Mouse (Mus musculus) megakaryocyte, embryonic 14.5 days (primary cell): ENCODE data around the gene Gm20388. TPM values are rescaled to one million over a fixed set of nuclear protein-coding genes. Genes with fewer than 3 reads are reported as not detected.

Experiments used
- H3K27me3 ChIP-seq: replicated peaks from 2 replicates; pipeline ENCODE3; 2012; ENCODE audit warnings: inconsistent platforms
- H3K36me3 ChIP-seq: replicated peaks from 2 replicates; pipeline ENCODE3; 2012; ENCODE audit warnings: low read length, inconsistent platforms, mixed read lengths
- H3K4me1 ChIP-seq: 2 replicates; pipeline ENCODE4 v1.6.1; 2012; ENCODE audit warnings: inconsistent platforms
- H3K4me3 ChIP-seq: replicated peaks from 2 replicates; pipeline ENCODE3; 2012; ENCODE audit warnings: moderate library complexity, mild to moderate bottlenecking, inconsistent platforms
- H3K9me3 ChIP-seq: 2 replicates; pipeline ENCODE4 v1.6.1; 2012; ENCODE audit warnings: inconsistent platforms
- FLI1 ChIP-seq: IDR thresholded peaks from 2 replicates; pipeline ENCODE4 v1.6.1; 2012; ENCODE audit warnings: low read length, inconsistent platforms, mixed read lengths
- GATA1 ChIP-seq: IDR thresholded peaks from 3 replicates; pipeline ENCODE4 v1.6.1; 2012; ENCODE audit warnings: mixed read lengths, low read length, inconsistent platforms, borderline replicate concordance
- polyA plus RNA-seq: library from polyadenylated mRNA; stranded (reverse); fragments of >175 nt; gene quantifications from 2 replicates; pipeline ENCODE4 v1.2.3, GENCODE M21; 2012; ENCODE audit warnings: low replicate concordance; ENCODE audit not compliant: insufficient read depth

Gm20388 gene
- polyA plus RNA-seq, 1 experiment = 111 TPM

DNA sequence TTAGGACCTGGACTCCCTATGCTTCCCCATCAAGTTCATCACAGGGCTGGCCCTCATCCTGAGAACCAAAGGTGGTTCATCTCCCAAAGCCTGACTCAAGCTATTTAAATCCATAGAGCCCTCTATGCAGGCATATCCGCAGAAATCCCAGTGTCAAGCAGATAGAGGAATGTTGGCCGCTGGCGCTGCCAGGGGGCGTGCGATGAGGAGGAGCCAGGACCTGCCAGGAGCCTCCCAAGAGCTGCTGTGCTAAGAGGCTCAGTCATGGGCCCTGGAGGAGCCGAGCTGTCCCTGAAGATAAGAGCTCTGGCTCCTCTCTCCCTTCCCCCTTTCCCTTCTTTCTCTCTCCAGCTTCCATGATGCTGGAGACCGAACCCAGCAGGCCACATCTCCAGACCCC is 1075.4 kb downstream of the Gm20388 start:
- H3K27me3 ChIP-seq = peaks cover 75% of the 10 kb centered on the region
- no peaks in the 10 kb centered on the region for H3K4me1 ChIP-seq
- no peak overlapping the region for H3K4me3 ChIP-seq
- TF ChIP-seq GATA1 = no peak
- no peak for TF ChIP-seq FLI1
- no peaks in the 10 kb centered on the region for H3K9me3 ChIP-seq
- H3K36me3 ChIP-seq = no peaks in the 10 kb centered on the region

DNA sequence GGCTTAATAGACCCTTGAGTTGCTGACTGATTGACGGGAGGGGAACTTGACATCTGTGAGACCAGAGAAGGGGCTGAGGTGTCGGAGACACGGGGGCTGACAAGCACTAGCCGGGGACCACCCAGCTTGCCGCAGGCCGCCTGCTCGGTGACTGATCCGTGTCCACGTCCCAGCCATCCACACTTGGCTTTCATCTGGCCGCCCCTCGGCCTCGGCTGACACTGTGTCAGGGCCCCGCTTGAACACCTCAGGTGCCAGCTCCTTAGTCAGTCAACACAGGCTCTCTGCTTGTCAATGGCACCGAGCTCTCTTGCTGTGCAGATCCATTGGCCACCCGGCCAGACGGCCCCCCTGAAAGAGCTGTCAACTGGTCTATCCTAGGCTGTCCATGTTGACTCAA is 1083.1 kb downstream of the Gm20388 start:
- Histone ChIP-seq H3K9me3 (no peaks in the 10 kb centered on the region), H3K36me3 (no peaks in the 10 kb centered on the region), H3K27me3 (peaks cover 86% of the 10 kb centered on the region), H3K4me3 (no peak overlapping the region), H3K4me1 (no peaks in the 10 kb centered on the region)
- no peak for TF ChIP-seq GATA1
- no peak for TF ChIP-seq FLI1

GRCm38 (mm10) chr8:120995424-120995823 is 1084.8 kb downstream of the Gm20388 start:
- H3K9me3 ChIP-seq = no peaks in the 10 kb centered on the region
- no peaks in the 10 kb centered on the region for H3K4me1 ChIP-seq
- H3K36me3 ChIP-seq = no peaks in the 10 kb centered on the region
- TF ChIP-seq FLI1 = no peak
- no peak for TF ChIP-seq GATA1
- peaks cover 84% of the 10 kb centered on the region for H3K27me3 ChIP-seq
- H3K4me3 ChIP-seq = no peak overlapping the region

GRCm38 (mm10) chr8:120996905-120997581 is 1086.4 kb downstream of the Gm20388 start:
- H3K27me3 ChIP-seq = peaks cover 82% of the 10 kb centered on the region
- no peaks in the 10 kb centered on the region; the same call in 1 of the 2 replicates for H3K4me1 ChIP-seq
- H3K36me3 ChIP-seq = no peaks in the 10 kb centered on the region
- TF ChIP-seq GATA1 = no peak
- no peak for TF ChIP-seq FLI1
- no peak overlapping the region for H3K4me3 ChIP-seq
- no peaks in the 10 kb centered on the region for H3K9me3 ChIP-seq

GRCm38 (mm10) chr8:120997926-120998325 is 1087.3 kb downstream of the Gm20388 start:
- no peaks in the 10 kb centered on the region for H3K36me3 ChIP-seq

GRCm38 (mm10) chr8:120998966-120999365 is 1088.3 kb downstream of the Gm20388 start:
- Histone ChIP-seq H3K36me3 (no peaks in the 10 kb centered on the region), H3K9me3 (no peaks in the 10 kb centered on the region), H3K4me3 (peak overlapping the region; percentile 20), H3K27me3 (peaks cover 79% of the 10 kb centered on the region), H3K4me1 (no peaks in the 10 kb centered on the region; the same call in 1 of the 2 replicates)
- TF ChIP-seq FLI1 = no peak
- no peak for TF ChIP-seq GATA1

More at GRCm38 (mm10) chr8:120997926-120998325, 1087.3 kb downstream of the Gm20388 start:
- no peak for TF ChIP-seq FLI1
- TF ChIP-seq GATA1 = no peak
- H3K9me3 ChIP-seq = no peaks in the 10 kb centered on the region
- H3K4me3 ChIP-seq = no peak overlapping the region
- H3K27me3 ChIP-seq = peaks cover 80% of the 10 kb centered on the region
- no peaks in the 10 kb centered on the region; the same call in 1 of the 2 replicates for H3K4me1 ChIP-seq

GRCm38 (mm10) chr8:121001951-121002350 is 1091.3 kb downstream of the Gm20388 start:
- Histone ChIP-seq H3K9me3 (no peaks in the 10 kb centered on the region), H3K36me3 (no peaks in the 10 kb centered on the region), H3K4me3 (no peak overlapping the region), H3K4me1 (no peaks in the 10 kb centered on the region; the same call in 1 of the 2 replicates), H3K27me3 (peaks cover 62% of the 10 kb centered on the region)
- no peak for TF ChIP-seq GATA1
- TF ChIP-seq FLI1 = no peak

- no peaks in the 10 kb centered on the region for H3K9me3 ChIP-seq
- no peaks in the 10 kb centered on the region; the same call in 1 of the 2 replicates for H3K4me1 ChIP-seq
- no peak overlapping the region for H3K4me3 ChIP-seq
- TF ChIP-seq GATA1 = no peak
- no peak for TF ChIP-seq FLI1
- H3K36me3 ChIP-seq = no peaks in the 10 kb centered on the region
- H3K27me3 ChIP-seq = peaks cover 55% of the 10 kb centered on the region
These were observed 1092.4 kb downstream of the Gm20388 start for GRCm38 (mm10) chr8:121002871-121003539.

- H3K27me3 ChIP-seq = peaks cover 53% of the 10 kb centered on the region
- no peak for TF ChIP-seq FLI1
- no peak for TF ChIP-seq GATA1
- no peaks in the 10 kb centered on the region for H3K36me3 ChIP-seq
- H3K4me3 ChIP-seq = no peak overlapping the region
- H3K9me3 ChIP-seq = no peaks in the 10 kb centered on the region
- H3K4me1 ChIP-seq = no peaks in the 10 kb centered on the region; the same call in 1 of the 2 replicates
These were observed 1093.0 kb downstream of the Gm20388 start for GRCm38 (mm10) chr8:121003639-121004038.

GRCm38 (mm10) chr8:121013318-121013717 is 1102.7 kb downstream of the Gm20388 start:
- Histone ChIP-seq H3K4me1 (no peaks in the 10 kb centered on the region), H3K27me3 (peaks cover 91% of the 10 kb centered on the region), H3K9me3 (no peaks in the 10 kb centered on the region), H3K36me3 (no peaks in the 10 kb centered on the region), H3K4me3 (no peak overlapping the region)
- TF ChIP-seq FLI1 (no peak), GATA1 (no peak)
